Mouse (Mus musculus): ENCODE results near the gene Msmb. TPM values are rescaled to one million over a fixed set of nuclear protein-coding genes. Genes with fewer than 3 reads are reported as not detected.
A peak's percentile ranks its signal among the peaks of the same experiment; 100 is the strongest.

Gene Msmb
- polyA plus RNA-seq, 1 experiment: not detected

DNA sequence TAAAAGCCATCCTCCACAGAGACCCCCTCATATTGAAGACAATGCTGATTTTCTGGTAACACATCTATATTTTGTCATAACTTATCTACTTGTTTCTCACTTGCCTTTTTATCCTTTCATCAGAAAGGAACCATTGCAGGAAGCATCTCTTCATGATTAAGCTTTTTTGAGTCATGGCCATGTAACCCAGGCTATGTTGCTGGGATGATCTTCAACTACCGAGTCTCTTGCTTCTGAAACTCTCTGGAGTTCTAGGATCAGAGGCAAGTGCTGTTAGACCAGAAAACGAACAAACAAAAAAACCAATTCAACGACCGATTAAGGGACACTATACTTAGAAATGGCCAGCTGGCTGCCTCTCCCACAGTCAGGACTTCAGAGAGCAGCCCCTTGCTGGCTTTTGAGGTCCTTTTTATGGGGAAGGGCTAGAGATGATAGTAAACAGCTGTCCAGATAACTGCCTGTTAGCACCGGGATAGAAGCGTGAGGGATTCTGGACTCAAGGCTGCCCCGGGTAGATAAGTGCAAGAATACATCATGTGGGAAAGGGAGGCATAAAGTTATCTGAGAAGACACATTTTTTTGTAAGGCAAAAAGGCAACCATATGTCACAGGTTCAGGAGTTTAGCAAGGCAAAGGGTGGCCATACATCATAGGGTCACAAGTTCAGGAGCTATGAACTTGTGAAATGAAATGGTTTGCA, 4.1 kb downstream of the Msmb start:
- no peak for DNase-seq (ENCODE audit: low read depth)

DNA sequence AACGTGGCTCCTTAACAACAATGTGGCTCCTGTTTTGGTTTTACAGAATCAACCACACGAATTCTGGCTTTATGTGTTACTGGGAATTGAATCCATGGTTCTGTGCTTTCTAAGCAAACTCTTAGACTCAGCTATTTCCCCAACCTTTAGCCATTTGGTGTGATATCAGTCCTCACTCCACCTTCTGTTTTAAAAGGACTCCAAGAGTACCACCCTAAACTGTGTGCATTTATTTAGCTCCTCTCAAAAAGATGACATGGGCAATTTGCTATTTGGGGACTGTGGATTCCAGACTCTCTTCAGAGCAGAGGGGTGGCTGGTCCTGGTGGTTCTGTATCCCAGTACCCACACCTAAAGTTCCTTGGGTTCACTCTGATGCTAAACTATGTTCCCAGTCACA, 4.8 kb downstream of the Msmb start:
- no peak for DNase-seq (ENCODE audit: low read depth)

- no peak for DNase-seq (ENCODE audit: low read depth)
Observed at GRCm38 (mm10) chr14:32150872-32151271, 9.0 kb downstream of the Msmb start.

GRCm38 (mm10) chr14:32152243-32152965, 10.6 kb downstream of the Msmb start:
- DNase-seq (ENCODE audit: low read depth): no peak

DNA sequence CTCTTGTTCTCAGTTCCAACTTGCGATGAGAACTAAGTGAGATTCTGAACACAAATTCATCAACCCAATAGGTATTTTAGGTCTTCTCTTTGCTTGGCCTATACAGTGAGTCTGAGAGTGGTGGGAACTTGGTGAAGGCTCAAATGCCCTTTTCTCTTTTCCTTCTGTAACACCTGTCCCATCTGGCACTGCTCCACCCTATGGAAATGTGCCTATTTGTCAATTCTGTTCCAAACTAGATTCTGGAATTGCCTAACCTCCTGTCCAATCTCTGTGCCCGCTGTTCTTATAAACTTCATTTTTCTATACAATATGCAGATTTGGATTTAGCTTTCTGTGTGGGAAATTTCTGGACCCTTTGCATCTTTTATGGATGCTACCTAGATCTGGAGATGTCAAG, 11.3 kb downstream of the Msmb start:
- no peak for DNase-seq (ENCODE audit: low read depth)

DNA sequence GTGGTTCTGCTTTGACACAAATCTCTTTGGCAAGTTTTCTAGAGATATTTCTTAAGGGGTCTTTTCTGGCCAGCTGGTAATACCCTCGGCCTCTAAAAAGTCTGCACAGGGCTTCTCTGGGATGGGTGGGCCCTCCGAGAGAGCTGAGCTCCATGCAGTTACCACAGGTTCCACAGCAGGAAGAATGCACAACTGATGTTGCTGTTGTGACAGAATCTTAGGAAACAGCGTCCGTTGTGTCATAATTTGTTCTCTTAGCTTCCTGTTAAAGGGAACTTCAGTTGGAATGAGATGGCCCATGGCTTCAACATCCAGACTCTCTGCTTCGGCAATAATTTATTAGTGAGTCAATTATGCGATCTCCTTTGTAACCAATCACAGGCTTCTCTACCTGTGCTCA, 12.9 kb downstream of the Msmb start:
- no peak for DNase-seq (ENCODE audit: low read depth)

DNA sequence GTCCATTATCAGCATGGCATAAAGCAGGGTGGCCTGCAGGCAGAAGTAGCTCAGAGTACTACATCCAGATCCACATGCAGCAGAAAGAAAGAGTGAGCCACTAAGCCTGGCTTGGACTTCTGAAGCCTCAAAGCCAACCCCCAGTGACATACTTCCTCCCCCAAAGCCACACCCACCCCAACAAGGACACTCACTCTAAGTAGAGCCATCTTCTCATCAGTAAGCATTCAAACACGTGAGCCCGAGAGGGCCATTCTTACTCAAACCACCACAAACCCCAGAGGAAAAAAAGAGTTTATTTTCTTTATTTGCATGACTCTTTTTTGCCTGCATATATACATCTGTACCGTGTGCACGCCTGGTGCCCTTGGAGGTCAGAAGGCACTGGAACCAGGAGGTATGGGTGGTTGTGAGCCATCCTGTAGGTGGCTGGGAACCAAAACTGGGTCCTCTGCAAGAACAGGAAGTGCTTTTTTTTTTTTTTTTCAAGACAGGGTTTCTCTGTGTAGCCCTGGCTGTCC, 17.4 kb downstream of the Msmb start:
- no peak for DNase-seq (ENCODE audit: low read depth)

DNA sequence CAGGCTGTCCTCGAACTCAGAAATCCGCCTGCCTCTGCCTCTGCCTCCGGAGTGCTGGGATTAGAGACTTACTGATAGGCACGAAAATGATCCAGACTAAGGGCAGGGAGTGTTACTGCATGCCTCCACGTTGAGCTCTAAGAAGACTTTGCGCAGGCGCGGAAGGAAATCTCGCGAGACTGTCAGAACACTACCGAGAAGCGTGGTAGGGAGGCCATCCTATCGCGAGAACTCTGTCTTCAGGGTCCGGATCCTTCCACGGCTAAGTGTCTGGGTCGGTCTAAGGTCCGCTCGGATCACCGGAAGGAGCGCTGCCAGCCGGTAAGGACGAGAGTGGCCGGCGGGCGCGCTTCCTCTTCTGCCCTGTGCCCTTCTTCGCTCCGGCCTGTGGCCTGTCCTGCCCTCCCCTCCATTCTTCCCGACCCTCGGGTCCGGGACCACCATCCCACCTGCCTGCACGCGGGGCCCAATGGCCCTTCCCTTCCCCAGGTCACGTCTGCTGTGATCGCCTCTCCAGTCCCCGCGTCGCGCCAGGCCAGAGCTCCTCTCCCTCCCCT, 17.9 kb downstream of the Msmb start, which contains the start of gene Ncoa4:
Gene Ncoa4 (plus strand): TSS at position 176 of the 557 bp plus-strand sequence.
- DNase-seq (ENCODE audit: low read depth): peak; percentile 89

- DNase-seq (ENCODE audit: low read depth): no peak
Observed at GRCm38 (mm10) chr14:32160563-32160962, 18.7 kb downstream of the Msmb start.

DNA sequence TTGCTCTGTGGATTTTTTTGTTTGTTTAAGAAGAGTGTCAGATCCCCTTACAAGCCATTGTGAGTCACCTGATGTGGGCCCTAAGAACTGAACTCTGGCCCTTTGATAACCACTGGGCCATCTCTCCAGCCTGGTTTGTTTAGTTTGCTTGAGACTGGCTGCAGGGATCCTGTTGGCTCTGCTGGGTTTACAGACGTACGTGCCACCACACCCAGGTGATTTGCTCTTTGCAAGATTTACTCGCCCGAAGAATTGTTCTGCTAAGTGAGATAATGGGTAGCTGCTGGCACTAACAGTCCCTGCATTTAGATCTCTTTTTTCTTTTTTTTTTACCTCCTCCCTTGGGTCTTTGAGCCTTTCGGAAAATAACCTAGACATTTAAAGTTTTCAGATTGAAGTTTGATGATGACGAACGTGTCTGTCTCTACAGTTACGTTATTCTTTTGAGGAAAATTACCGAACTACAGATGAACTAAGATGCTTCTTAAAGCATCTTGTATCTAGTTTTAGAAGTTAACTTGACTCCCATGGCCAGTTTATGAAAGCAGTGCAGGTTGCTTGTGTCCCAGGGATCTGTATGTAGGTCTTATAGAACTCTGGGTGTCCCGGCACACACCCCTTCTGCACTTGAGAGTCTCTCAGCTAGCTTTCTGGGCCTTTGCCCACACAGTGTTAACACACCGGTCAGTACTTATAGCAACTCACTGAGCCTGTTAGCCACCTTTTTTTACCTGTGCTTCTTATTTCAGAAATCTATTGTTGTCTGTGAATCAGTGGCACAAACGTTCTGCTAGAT, 19.5 kb downstream of the Msmb start:
- DNase-seq (ENCODE audit: low read depth): no peak

GRCm38 (mm10) chr14:32162231-32162630, 20.4 kb downstream of the Msmb start:
- DNase-seq (ENCODE audit: low read depth): no peak

DNA sequence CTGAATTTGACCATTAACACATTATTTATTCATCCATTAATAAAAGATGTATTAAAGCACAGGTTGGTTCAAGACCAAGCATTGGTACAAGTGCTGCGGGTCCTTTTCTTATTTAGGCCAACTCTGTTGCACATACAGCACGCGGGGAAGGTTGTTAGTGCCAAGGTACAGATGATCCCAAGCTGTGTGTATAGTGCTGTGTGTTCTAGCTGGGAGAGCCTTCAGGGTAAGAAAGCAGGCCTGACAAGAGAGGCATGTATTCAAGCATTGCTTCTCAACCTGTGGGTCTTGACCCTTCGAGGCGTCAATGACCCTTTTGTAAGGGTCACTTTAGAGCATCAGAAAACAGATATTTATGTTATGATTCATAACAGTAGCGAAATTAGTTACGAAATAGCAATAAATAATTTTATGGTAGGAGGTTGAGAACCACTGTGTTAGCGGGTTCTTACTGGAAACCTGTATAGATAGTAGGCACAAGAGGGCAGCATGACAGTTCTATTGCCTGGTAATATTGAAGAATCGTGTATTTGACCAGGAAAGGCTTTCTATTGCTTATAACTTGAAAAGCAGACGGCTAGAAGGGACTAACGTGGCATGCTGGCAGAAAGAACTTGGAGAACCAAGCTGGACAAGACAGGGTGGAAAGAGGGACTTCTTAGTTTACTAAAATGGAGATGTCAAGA, 21.5 kb downstream of the Msmb start:
- DNase-seq (ENCODE audit: low read depth): peak; percentile 87

GRCm38 (mm10) chr14:32164173-32165051, 22.6 kb downstream of the Msmb start:
- DNase-seq (ENCODE audit: low read depth): peak; percentile 84

GRCm38 (mm10) chr14:32165278-32166061, 23.6 kb downstream of the Msmb start:
- DNase-seq (ENCODE audit: low read depth): no peak

DNA sequence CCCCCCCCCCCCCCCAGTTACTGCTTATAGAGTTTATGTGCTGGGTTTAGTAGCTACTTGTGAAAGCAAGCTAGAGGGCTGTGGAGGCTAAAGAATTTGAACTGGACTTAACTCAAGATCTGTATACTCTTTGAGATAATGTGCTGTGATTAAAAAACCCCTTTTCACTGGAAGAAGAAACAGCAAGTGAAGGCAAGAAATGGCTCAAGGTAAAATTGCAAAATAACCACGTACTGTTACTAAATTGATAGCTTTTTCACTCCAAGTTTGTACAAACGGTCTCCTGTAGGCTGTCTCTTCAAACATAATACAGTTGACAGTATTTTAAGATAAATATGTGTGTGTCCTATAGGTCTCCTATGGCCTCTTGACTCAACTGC, 24.2 kb downstream of the Msmb start:
- DNase-seq (ENCODE audit: low read depth): peak; percentile 59

- no peak for DNase-seq (ENCODE audit: low read depth)
Observed at GRCm38 (mm10) chr14:32166840-32167239, 25.0 kb downstream of the Msmb start.

DNA sequence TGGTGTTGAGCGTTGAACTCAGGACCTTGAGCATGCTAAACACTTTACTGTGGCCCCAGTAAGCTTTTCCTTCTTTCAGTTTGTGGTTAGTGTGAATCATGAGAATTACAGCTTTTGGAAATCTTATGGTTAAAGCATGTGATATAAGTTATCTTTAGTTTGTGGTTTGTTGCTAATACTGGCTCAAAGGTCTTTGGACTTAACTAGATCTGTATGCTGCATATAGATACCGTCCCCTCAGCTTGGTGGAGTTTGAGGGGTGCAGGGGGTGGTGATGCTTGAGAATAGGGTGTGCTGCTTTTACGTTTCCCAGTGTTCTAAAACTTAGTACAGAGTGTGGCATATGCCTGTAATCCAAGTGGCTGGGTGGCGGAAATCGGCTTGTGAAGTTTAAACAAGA, 25.5 kb downstream of the Msmb start:
- no peak for DNase-seq (ENCODE audit: low read depth)

DNA sequence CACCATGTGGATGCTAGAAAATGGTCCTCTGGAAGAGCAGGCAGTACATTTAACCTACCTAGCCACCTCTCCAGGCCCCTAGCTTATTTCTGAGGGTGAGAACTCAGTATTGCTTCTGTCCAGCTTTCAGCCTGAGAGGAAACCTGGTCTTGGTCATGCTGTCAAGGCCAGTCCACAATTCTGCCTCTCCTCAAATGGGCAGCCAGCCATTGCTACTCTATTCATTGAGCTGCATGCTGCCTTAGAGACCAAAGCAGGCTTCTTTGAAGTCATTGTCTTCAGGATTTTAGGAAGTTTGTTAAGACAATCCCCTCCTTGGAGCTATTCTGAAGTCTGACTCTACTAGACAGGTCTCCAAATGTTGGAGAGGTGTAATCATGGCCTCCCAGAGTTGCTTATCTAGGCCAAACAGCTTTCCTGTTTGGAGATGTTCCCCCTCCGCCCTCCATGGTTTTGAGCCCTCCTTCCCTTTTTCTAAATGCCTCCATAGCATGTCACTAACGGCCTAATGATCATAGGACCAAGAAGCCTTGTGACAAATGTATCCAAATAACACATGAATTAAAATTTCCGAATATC, 26.9 kb downstream of the Msmb start:
- no peak for DNase-seq (ENCODE audit: low read depth)

- DNase-seq (ENCODE audit: low read depth): no peak
Observed at GRCm38 (mm10) chr14:32170137-32170536, 28.3 kb downstream of the Msmb start.

All from gonadal fat pad, adult 2 months (tissue).